Mouse (Mus musculus) G1E (cell line): ENCODE data around the gene Snrnp25. TPM values are rescaled to one million over a fixed set of nuclear protein-coding genes. Genes with fewer than 3 reads are reported as not detected.

ENCODE experiments used
- ATAC-seq: 2 replicates; pipeline ENCODE4 v1.8.0; 2016; ENCODE audit warnings: mild to moderate bottlenecking; ENCODE audit not compliant: insufficient number of reproducible peaks, poor library complexity, low FRiP score, severe bottlenecking; ENCODE audit errors: extremely low read depth
- DNase-seq: peaks from one replicate; pipeline ENCODE4 v3.0.0; 2012; ENCODE audit warnings: low spot score
- H3K27me3 ChIP-seq: 2 replicates; pipeline ENCODE4 v1.6.1; 2012; ENCODE audit warnings: mild to moderate bottlenecking, low read length, inconsistent platforms; ENCODE audit not compliant: insufficient read depth
- H3K36me3 ChIP-seq: replicated peaks from 2 replicates; pipeline ENCODE3; 2012; ENCODE audit warnings: mild to moderate bottlenecking, inconsistent platforms
- H3K4me1 ChIP-seq: 2 replicates; pipeline ENCODE4 v1.6.1; 2012; ENCODE audit warnings: low read depth, low read length, inconsistent platforms, mixed read lengths; ENCODE audit not compliant: insufficient read depth
- H3K4me3 ChIP-seq: 2 replicates; pipeline ENCODE4 v1.5.1; 2012; ENCODE audit warnings: low read depth, mild to moderate bottlenecking, inconsistent platforms, low read length, moderate library complexity, mixed read lengths
- H3K9me3 ChIP-seq: replicated peaks from 2 replicates; pipeline ENCODE4 v1.6.1; 2012; ENCODE audit warnings: inconsistent platforms
- CTCF ChIP-seq: IDR thresholded peaks from 2 replicates; pipeline ENCODE4 v1.5.1; 2012; ENCODE audit warnings: low read depth, low read length, inconsistent platforms, mixed read lengths
- GATA1 ChIP-seq: IDR thresholded peaks from 2 replicates; pipeline ENCODE4 v1.6.1; 2012; ENCODE audit warnings: borderline replicate concordance, low read length, inconsistent platforms, mixed read lengths
- GATA2 ChIP-seq: IDR thresholded peaks from 2 replicates; pipeline ENCODE4 v1.6.1; 2012; ENCODE audit warnings: low read depth, low read length, inconsistent platforms, borderline replicate concordance
- POLR2AphosphoS5 ChIP-seq: IDR thresholded peaks from 2 replicates; pipeline ENCODE4 v1.6.1; 2012; ENCODE audit warnings: low read depth, low read length, inconsistent platforms; ENCODE audit not compliant: insufficient replicate concordance
- TAL1 ChIP-seq: conservative IDR thresholded peaks from 2 replicates; pipeline ENCODE4 v1.6.1; 2012; ENCODE audit warnings: low read depth, low read length, inconsistent platforms, mixed read lengths
- polyA plus RNA-seq: library from polyadenylated mRNA; stranded (reverse); fragments of >175 nt; gene quantifications from 2 replicates; pipeline ENCODE4 v1.2.3, GENCODE M21; 2012
- total RNA-seq, 2 experiments: library from RNA; stranded (forward) in 1 of 2; stranded (reverse) in 1 of 2; fragments of 200-1000 nt in 1 of 2; fragments of >200 nt in 1 of 2; fragmentation: Nextera tagmentation in 1 of 2; gene quantifications; 2 replicates each; pipeline ENCODE4 v1.2.3; 2014 to 2017

The Snrnp25 gene
- total and polyA plus RNA-seq, 3 experiments: 9.2 to 68.7 (median 65.6) TPM

DNA sequence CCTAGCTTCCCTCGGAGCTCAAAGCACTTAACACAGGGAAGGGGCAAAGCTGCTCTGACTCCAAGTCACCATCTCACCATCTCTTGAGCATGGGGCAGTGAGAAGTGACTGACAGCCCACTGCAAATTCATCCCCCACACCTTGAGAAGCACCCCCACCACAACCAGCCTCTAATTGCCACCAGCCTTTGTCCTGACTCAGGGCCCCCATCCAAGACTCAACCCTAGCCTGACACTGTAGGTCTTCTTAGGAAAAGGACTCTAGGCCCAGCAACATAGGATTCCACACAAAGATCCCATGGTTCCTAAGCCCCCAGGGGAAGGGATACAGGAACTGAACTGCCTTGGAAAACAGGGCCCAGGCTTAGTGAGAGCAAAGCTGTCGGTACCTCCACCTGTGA, 30.9 kb downstream of the Snrnp25 start:
- peaks cover 99% of the 10 kb centered on the region for H3K36me3 ChIP-seq

GRCm38 (mm10) chr11:32236712-32237410, 31.6 kb downstream of the Snrnp25 start:
- H3K4me1 ChIP-seq: peaks cover 20% of the 10 kb centered on the region; the same call in 1 of the 2 replicates
- no peak overlapping the region for H3K4me3 ChIP-seq
- H3K9me3 ChIP-seq: no peaks in the 10 kb centered on the region
- peaks cover 99% of the 10 kb centered on the region for H3K36me3 ChIP-seq
- DNase-seq: no peak
- H3K27me3 ChIP-seq: no peaks in the 10 kb centered on the region
- no peak; the same call in 1 of the 2 replicates for ATAC-seq
- TF ChIP-seq POLR2AphosphoS5 (no peak), GATA2 (no peak), CTCF (peak; percentile 46)

More for the DNA sequence above, 30.9 kb downstream of the Snrnp25 start:
- no peak for DNase-seq
- no peak for ATAC-seq
- peaks cover 26% of the 10 kb centered on the region for H3K4me1 ChIP-seq
- no peak overlapping the region for H3K4me3 ChIP-seq
- H3K27me3 ChIP-seq: no peaks in the 10 kb centered on the region
- TF ChIP-seq GATA2: no peak
- no peak for TF ChIP-seq GATA1
- H3K9me3 ChIP-seq: no peaks in the 10 kb centered on the region

GRCm38 (mm10) chr11:32237411-32237795, 32.2 kb downstream of the Snrnp25 start:
- TF ChIP-seq CTCF (no peak; the same call in 1 of the 2 replicates), GATA1 (no peak), GATA2 (no peak), TAL1 (no peak), POLR2AphosphoS5 (no peak)
- Histone ChIP-seq H3K4me3 (no peak overlapping the region), H3K9me3 (no peaks in the 10 kb centered on the region), H3K27me3 (no peaks in the 10 kb centered on the region), H3K36me3 (peaks cover 99% of the 10 kb centered on the region), H3K4me1 (peaks cover 24% of the 10 kb centered on the region)
- ATAC-seq (no peak), DNase-seq (no peak)

GRCm38 (mm10) chr11:32238093-32238860, 33.1 kb downstream of the Snrnp25 start:
- peaks cover 99% of the 10 kb centered on the region for H3K36me3 ChIP-seq
- no peaks in the 10 kb centered on the region for H3K9me3 ChIP-seq
- no peak for TF ChIP-seq GATA2
- TF ChIP-seq GATA1: no peak
- TF ChIP-seq CTCF: peak; percentile 96
- TF ChIP-seq TAL1: no peak
- no peak for TF ChIP-seq POLR2AphosphoS5
- H3K4me1 ChIP-seq: peaks cover 33% of the 10 kb centered on the region
- DNase-seq (no peak), ATAC-seq (0 out of 2 replicates have a peak, but pooled peaks have one; percentile 52)
- H3K27me3 ChIP-seq: no peaks in the 10 kb centered on the region
- H3K4me3 ChIP-seq: no peak overlapping the region

DNA sequence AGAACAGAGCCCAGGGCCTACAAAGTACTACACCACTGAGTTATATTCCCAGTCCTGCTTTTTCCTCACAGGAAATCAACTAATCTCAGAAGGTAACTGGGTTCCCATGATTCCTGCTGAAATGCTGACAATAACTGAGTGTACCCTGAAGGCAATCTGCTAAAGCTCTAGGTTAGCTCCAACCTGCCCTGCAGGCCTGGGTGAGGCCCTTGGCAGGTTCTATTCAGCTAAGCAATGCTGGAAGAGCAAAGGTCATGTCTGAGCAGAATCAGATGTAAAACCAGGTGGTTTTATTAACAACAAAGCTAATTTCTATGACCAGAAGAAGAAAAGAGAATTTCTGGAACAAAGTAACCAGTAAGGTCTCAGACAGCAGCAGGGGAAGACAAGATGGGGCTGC, 36.2 kb downstream of the Snrnp25 start:
- Histone ChIP-seq H3K9me3 (no peaks in the 10 kb centered on the region), H3K4me1 (peaks cover 60% of the 10 kb centered on the region), H3K4me3 (no peak overlapping the region), H3K36me3 (peaks cover 91% of the 10 kb centered on the region), H3K27me3 (no peaks in the 10 kb centered on the region)
- TF ChIP-seq GATA2 (no peak), GATA1 (no peak), POLR2AphosphoS5 (no peak), TAL1 (no peak), CTCF (no peak)
- ATAC-seq (no peak), DNase-seq (no peak)

DNA sequence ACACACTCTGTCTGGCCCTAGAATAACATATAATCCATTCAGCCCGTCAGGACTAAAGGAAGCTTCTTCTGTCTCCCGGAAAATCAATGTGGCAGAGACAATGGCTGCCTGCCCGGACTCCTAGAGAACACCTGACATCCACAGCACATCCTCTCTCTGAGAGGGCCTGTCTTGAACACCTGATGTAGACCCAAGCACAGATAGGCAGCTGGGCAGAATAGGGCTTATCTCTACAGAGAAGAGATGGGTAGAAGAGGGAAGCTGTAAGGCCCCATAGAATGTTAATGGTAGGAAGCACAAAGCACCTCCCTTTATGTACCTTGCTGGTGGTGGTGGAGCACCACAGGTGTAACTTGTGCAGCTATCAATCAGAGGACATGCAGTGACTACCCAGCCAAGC, 37.0 kb downstream of the Snrnp25 start:
- Histone ChIP-seq H3K27me3 (no peaks in the 10 kb centered on the region), H3K4me1 (peaks cover 67% of the 10 kb centered on the region), H3K36me3 (peaks cover 91% of the 10 kb centered on the region), H3K9me3 (no peaks in the 10 kb centered on the region), H3K4me3 (no peak overlapping the region)
- DNase-seq (no peak), ATAC-seq (no peak)
- TF ChIP-seq TAL1 (no peak), CTCF (no peak), GATA1 (no peak), GATA2 (no peak), POLR2AphosphoS5 (no peak)
